Mouse (Mus musculus) liver, embryonic 14.5 days (tissue): ENCODE results near the gene Gm21820. TPM values are rescaled to one million over a fixed set of nuclear protein-coding genes. Genes with fewer than 3 reads are reported as not detected.
"Not testable (repeated sequence)": the region's sequence is repeated elsewhere in the genome, so short reads cannot be mapped to it uniquely, and the experiment has no call there.

Source experiments
- ATAC-seq: fragments of 200-750 bp; cut with Nextera tagmentation; 2 replicates; pipeline ENCODE4 v1.8.0; 2017; ENCODE audit warnings: moderate number of reproducible peaks, mild to moderate bottlenecking, moderate library complexity; ENCODE audit not compliant: insufficient read depth
- DNase-seq, 3 experiments: peaks; one replicate each; pipeline ENCODE4 v3.0.0-alpha.2; 2012 to 2013; ENCODE audit warnings: low read depth in 3 of 3, low spot score in 3 of 3
- H3K27ac ChIP-seq: fragments of 300-500 bp; sonication (generic); 2 replicates; pipeline ENCODE4 v1.5.1; 2014; ENCODE audit warnings: moderate library complexity, mild to moderate bottlenecking, control low read depth, inconsistent platforms
- H3K27me3 ChIP-seq: fragments of 300-500 bp; sonication (generic); 2 replicates; pipeline ENCODE4 v1.6.1; 2014; ENCODE audit warnings: mild to moderate bottlenecking, low read length, moderate library complexity; ENCODE audit not compliant: control insufficient read depth, insufficient read depth
- H3K36me3 ChIP-seq: fragments of 300-500 bp; sonication (generic); replicated peaks from 2 replicates; pipeline ENCODE4 v1.6.1; 2014; ENCODE audit warnings: low read depth; ENCODE audit not compliant: control insufficient read depth, insufficient read depth
- H3K4me1 ChIP-seq, 2 experiments: fragments of 200-500 bp in 1 of 2; fragments of 300-500 bp in 1 of 2; sonication (generic) in 1 of 2; replicated peaks; 2 replicates each; pipeline ENCODE4 v1.6.1; 2012 to 2014; ENCODE audit warnings: antibody characterized with exemption in 1 of 2, inconsistent platforms in 1 of 2, low read length in 1 of 2; ENCODE audit not compliant: control insufficient read depth in 2 of 2, insufficient read depth in 2 of 2
- H3K4me2 ChIP-seq: fragments of 300-500 bp; sonication (generic); 2 replicates; pipeline ENCODE4 v1.6.1; 2014; ENCODE audit warnings: low read depth, mild to moderate bottlenecking, control low read depth, moderate library complexity
- H3K4me3 ChIP-seq, 2 experiments: fragments of 200-500 bp in 1 of 2; fragments of 300-500 bp in 1 of 2; sonication (generic) in 1 of 2; 2 replicates each; pipeline ENCODE4 v1.5.1; 2012 to 2014; ENCODE audit warnings: low read depth in 2 of 2, low read length in 2 of 2, mild to moderate bottlenecking in 2 of 2, control low read depth in 1 of 2, inconsistent platforms in 1 of 2, moderate library complexity in 1 of 2; ENCODE audit not compliant: insufficient read depth in 1 of 2
- H3K9ac ChIP-seq: fragments of 300-500 bp; sonication (generic); replicated peaks from 2 replicates; pipeline ENCODE4 v1.6.1; 2014; ENCODE audit warnings: mild to moderate bottlenecking, control low read depth, moderate library complexity
- H3K9me3 ChIP-seq: fragments of 300-500 bp; sonication (generic); 2 replicates; pipeline ENCODE4 v1.6.1; 2016; ENCODE audit warnings: low read length, mixed read lengths; ENCODE audit not compliant: control insufficient read depth
- WGBS: fragments of 180-500 bp; shearing (Covaris S2); extraction: QIAGEN DNeasy Blood & Tissue Kit; methylation state at CpG from one replicate; pipeline ENCODE4 v1.1.7; 2014; ENCODE audit not compliant: insufficient replicate concordance; 5-methylcytosine and 5-hydroxymethylcytosine counted together
- polyA plus RNA-seq, 2 experiments: library from polyadenylated mRNA; depleted of rRNA in 1 of 2; stranded (reverse) in 1 of 2; unstranded in 1 of 2; fragments of >200 nt; fragmentation: Nextera tagmentation in 1 of 2; extraction: Ambion mirVana in 1 of 2; gene quantifications; 2 replicates each; pipeline versions ENCODE4 v1.2.1 to v1.2.3; 2012 to 2014

Gene Gm21820
- not detected in 2 replicates for polyA plus RNA-seq (2012; rRNA removed)
- polyA plus RNA-seq (2014; fragmentation: Nextera tagmentation; extraction: Ambion mirVana) = not detected in 2 replicates

DNA sequence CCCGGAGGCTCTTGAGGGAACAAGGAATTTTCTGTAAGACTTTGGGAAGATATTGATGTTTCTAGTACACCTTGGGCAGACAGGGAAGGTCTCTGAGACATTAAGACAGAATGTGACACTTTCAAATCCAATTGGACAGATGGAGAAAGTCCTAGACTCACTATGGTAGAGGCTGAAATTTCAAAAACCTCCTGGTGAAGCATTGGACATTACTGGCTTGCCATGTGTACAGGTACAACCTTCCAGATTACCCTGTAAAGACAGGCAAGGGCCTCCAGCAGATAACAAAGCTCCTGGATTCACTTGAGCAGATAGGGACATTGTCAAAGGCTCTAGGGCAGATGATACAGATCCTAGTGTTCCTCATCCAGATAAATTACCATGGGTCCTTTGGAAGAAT, at the start of gene Gm21820:
Gene Gm21820 (minus strand): TSS at position 101 of the 400 bp plus-strand sequence.
- H3K4me1 ChIP-seq, H3K4me2 ChIP-seq, DNase-seq, H3K9ac ChIP-seq, H3K4me3 ChIP-seq, H3K27ac ChIP-seq, ATAC-seq, H3K9me3 ChIP-seq, H3K36me3 ChIP-seq, H3K27me3 ChIP-seq: not testable (repeated sequence)
- 29% methylated on average over 1 of the region's 1 CpGs for WGBS

Other genes with a start within 250 kb of the Gm21820 start
- not detected in 2 replicates for gene Gm20918, start 205.5 kb downstream of the Gm21820 start, polyA plus RNA-seq (2012; rRNA removed)
- not detected in 2 replicates for gene Gm20918, start 205.5 kb downstream of the Gm21820 start, polyA plus RNA-seq (2014; fragmentation: Nextera tagmentation; extraction: Ambion mirVana)